Mouse (Mus musculus): ENCODE measurements around the gene Gm5128. TPM values are rescaled to one million over a fixed set of nuclear protein-coding genes. Genes with fewer than 3 reads are reported as not detected.
"Not testable (repeated sequence)": the region's sequence is repeated elsewhere in the genome, so short reads cannot be mapped to it uniquely, and the experiment has no call there.

Gm5128 gene
- not detected for total RNA-seq (2022)

DNA sequence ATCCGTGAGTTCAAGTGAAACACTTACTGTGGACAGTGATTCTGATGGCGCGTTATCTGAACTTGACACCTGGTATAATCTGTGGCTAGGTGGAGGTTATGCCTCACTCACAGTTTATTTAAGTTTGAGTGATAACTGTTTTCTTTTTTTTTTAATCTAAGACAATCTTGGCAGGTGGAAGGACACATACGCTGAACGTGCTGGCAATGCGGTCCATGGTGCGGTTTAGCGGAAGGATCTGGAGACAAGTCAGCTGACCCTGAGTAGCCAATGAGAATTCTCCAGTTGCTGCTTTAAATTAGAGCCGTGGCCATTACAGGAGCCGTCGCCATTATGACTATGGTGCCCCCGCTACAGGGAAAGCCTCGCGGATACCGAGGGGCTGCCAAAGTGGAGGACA lies at the start of gene Gm5128:
Gene Gm5128 (plus strand): TSS at position 301 of the 400 bp plus-strand sequence.
- not testable (repeated sequence) for DNase-seq (ENCODE audit: low spot score in 2 of 2)

DNA sequence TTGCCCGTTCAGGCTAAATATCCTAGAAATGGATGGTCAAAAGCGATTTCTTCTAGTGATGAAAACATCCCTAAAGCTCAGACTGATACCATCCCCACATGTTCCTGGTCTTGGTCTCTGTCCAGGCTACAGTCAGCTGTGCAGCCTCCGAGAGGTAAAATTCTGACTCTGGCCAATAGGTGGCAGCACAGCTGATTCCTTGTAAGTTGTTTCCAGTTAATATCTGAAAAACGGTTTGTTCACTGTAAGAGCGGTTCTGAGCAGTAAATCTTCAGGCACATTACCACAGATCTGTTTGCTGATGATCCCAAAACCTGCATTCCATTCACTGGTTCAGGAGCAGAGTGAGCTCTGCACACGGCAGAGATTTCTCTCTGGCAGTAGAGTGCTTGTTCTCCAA lies 12.4 kb upstream of the Gm5128 start:
- DNase-seq (ENCODE audit: low spot score in 2 of 2): not testable (repeated sequence)

DNA sequence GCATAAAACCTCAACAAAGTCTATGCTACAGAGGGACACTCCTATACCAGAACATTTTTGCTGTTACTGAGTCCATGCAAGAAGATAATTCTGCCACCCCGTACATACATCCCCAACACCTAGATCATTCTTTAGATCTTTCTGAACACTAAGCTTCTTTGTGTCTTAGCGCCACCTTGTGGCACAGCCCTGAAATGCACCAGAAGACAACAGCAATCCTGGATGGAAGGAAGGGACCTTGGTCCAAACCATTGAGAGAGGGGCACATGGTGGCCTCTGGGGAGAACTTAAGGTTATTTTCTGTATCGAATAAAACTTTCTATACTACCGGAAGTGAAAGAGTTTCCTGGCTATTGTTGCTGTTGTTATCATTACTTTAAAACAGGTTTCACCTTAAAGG lies 11.1 kb upstream of the Gm5128 start:
- DNase-seq (ENCODE audit: low spot score in 2 of 2): not testable (repeated sequence)

DNA sequence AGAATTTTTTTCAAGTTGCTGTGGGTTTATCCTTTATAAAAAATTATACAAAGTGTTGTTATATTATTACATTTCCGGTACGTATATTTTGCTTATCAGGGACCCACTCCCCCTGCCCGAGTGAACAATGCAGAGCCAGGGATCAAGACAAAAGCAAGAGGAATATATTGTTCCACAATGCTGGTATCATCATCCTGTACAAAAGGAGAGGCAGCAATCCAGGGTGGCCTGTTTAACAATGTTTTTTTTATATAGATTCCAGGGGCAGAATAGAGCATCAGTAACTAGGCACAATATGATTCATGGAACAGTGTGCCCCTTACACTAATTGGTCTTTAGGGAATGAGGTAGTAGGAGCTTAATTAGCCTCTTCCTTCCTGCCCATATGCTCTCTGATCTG lies 30.5 kb downstream of the Gm5128 start:
- DNase-seq (ENCODE audit: low spot score in 2 of 2): not testable (repeated sequence)

DNA sequence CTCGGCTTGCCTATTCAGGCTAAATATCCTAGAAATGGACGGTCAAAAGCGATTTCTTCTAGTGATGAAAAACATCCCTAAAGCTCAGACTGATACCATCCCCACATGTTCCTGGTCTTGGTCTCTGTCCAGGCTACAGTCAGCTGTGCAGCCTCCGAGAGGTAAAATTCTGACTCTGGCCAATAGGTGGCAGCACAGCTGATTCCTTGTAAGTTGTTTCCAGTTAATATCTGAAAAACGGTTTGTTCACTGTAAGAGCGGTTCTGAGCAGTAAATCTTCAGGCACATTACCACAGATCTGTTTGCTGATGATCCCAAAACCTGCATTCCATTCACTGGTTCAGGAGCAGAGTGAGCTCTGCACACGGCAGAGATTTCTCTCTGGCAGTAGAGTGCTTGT lies 48.1 kb downstream of the Gm5128 start:
- not testable (repeated sequence) for DNase-seq (ENCODE audit: low spot score in 2 of 2)

DNA sequence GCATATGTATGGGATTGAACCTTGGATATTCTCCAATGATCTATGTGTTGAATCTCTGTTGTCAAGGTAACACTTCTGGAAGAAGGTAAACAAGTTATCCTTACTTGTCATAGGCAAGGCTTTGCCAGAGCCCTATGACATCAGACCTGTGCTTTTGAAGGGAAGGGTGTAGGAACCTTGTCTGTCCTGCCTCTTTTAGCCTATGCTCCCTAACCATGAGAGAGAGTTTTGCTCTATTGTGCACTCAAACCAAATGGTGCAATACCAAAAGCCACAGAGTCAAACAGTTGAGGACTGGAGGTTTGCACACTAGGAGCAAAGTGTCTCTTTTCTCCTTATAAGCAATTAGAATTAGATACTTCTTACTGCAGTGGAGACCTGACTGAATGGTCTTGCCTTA lies 48.7 kb downstream of the Gm5128 start:
- not testable (repeated sequence) for DNase-seq (ENCODE audit: low spot score in 2 of 2)

DNA sequence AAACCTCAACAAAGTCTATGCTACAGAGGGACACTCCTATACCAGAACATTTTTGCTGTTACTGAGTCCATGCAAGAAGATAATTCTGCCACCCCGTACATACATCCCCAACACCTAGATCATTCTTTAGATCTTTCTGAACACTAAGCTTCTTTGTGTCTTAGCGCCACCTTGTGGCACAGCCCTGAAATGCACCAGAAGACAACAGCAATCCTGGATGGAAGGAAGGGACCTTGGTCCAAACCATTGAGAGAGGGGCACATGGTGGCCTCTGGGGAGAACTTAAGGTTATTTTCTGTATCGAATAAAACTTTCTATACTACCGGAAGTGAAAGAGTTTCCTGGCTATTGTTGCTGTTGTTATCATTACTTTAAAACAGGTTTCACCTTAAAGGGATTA lies 49.4 kb downstream of the Gm5128 start:
- not testable (repeated sequence) for DNase-seq (ENCODE audit: low spot score in 2 of 2)

Other genes starting within 250 kb of the Gm5128 start
- not detected for gene Gm15023, start 195.7 kb upstream of the Gm5128 start, total RNA-seq (2022)
- 100 to 1,000 TPM in 3 of 4 experiments, 10 to 100 TPM in 1; 86.8 to 121 (median 105) TPM for gene Tceal6, start 162.6 kb upstream of the Gm5128 start, total RNA-seq (2022)
- not detected for gene Pramel3, start 71.0 kb upstream of the Gm5128 start, total RNA-seq (2022)
- not detected for gene Gm7903, start 60.6 kb downstream of the Gm5128 start, total RNA-seq (2022)
- gene AV320801, start 121.3 kb downstream of the Gm5128 start, total RNA-seq (2022): not detected
- not detected for gene Nxf7, start 225.5 kb downstream of the Gm5128 start, total RNA-seq (2022)